Mouse (Mus musculus) bone marrow, adult 2 months (tissue): ENCODE results near the gene Ctsa.

ENCODE experiments used
- CTCF ChIP-seq: fragments of 200-500 bp; IDR thresholded peaks from 2 replicates; pipeline ENCODE4 v1.5.1; 2011; ENCODE audit warnings: low read length, control low read depth; ENCODE audit not compliant: control insufficient read depth, insufficient read depth
- POLR2A ChIP-seq: fragments of 200-500 bp; IDR thresholded peaks from 2 replicates; pipeline ENCODE4 v1.6.1; 2011; ENCODE audit warnings: low read depth, mild to moderate bottlenecking, control low read depth, low read length, borderline replicate concordance; ENCODE audit not compliant: control insufficient read depth

DNA sequence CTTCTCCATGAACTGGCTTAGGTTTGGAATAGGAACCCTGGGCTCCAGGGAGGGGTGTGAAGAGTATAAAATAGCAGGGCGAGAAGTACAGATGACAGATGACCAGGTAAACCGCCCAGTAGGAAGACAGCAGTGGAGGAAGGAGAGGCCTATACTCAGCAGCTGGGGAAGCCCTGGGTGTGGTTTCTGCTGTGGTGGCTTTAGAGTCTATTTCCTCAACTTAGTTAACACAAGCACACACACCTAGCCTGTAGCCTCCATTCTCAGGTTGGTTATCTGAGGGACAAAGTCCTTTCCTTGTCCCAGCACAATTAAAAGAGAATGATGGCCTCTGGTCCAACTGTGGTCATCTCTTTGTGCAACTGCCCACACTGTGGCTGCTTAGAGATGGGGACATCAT is 57.3 kb downstream of the Ctsa start:
- TF ChIP-seq CTCF (no peak), POLR2A (no peak)
